Mouse (Mus musculus) midbrain, embryonic 15.5 days (tissue): ENCODE measurements around the gene Prkch. TPM values are rescaled to one million over a fixed set of nuclear protein-coding genes. Genes with fewer than 3 reads are reported as not detected.

Source experiments
- ATAC-seq: fragments of 200-750 bp; cut with Nextera tagmentation; replicated peaks from 2 replicates; pipeline ENCODE4 v1.8.0; 2017; ENCODE audit warnings: moderate TSS enrichment
- H3K27ac ChIP-seq: fragments of 300-500 bp; sonication (generic); 2 replicates; pipeline ENCODE4 v1.5.1; 2015; ENCODE audit warnings: mild to moderate bottlenecking, inconsistent platforms
- H3K27me3 ChIP-seq: fragments of 300-500 bp; sonication (generic); replicated peaks from 2 replicates; pipeline ENCODE4 v1.6.1; 2015; ENCODE audit warnings: inconsistent platforms
- H3K36me3 ChIP-seq: fragments of 300-500 bp; sonication (generic); replicated peaks from 2 replicates; pipeline ENCODE4 v1.6.1; 2015; ENCODE audit warnings: inconsistent platforms
- H3K4me1 ChIP-seq: fragments of 300-500 bp; sonication (generic); 2 replicates; pipeline ENCODE4 v1.6.1; 2015; ENCODE audit warnings: inconsistent platforms
- H3K4me2 ChIP-seq: fragments of 300-500 bp; sonication (generic); 2 replicates; pipeline ENCODE4 v1.6.1; 2015; ENCODE audit warnings: inconsistent platforms, mild to moderate bottlenecking, moderate library complexity
- H3K4me3 ChIP-seq: fragments of 300-500 bp; sonication (generic); 2 replicates; pipeline ENCODE4 v1.5.1; 2015; ENCODE audit warnings: mild to moderate bottlenecking, inconsistent platforms
- H3K9ac ChIP-seq: fragments of 300-500 bp; sonication (generic); 2 replicates; pipeline ENCODE4 v1.6.1; 2015; ENCODE audit warnings: mild to moderate bottlenecking, inconsistent platforms
- H3K9me3 ChIP-seq: fragments of 300-500 bp; sonication (generic); 2 replicates; pipeline ENCODE4 v1.6.1; 2016; ENCODE audit warnings: inconsistent platforms
- WGBS: fragments of 180-500 bp; shearing (Covaris S2); methylation state at CpG from one replicate; pipeline ENCODE4 v1.1.7; 2015; ENCODE audit warnings: mixed read lengths; 5-methylcytosine and 5-hydroxymethylcytosine counted together
- polyA plus RNA-seq: library from polyadenylated mRNA; unstranded; fragments of >200 nt; fragmentation: Nextera tagmentation; extraction: Ambion mirVana; gene quantifications from 2 replicates; pipeline ENCODE4 v1.2.1, GENCODE M21; 2015

Gene Prkch
- polyA plus RNA-seq, 1 experiment from 2014 or later, result 10.1 TPM

- 86% methylated on average over 1 of the region's 1 CpGs for WGBS
- Histone ChIP-seq H3K36me3 (no peaks in the 10 kb centered on the region), H3K27me3 (peaks cover 5% of the 10 kb centered on the region; the same call in 1 of the 2 replicates), H3K27ac (no peak overlapping the region), H3K9ac (no peak overlapping the region), H3K4me3 (no peak overlapping the region), H3K4me1 (peaks cover 10% of the 10 kb centered on the region), H3K9me3 (0 out of 2 replicates have a peak, but pooled peaks cover 3% of the 10 kb centered on the region), H3K4me2 (no peak overlapping the region)
- ATAC-seq, result no peak
Measured at GRCm38 (mm10) chr12:73727046-73727445, 142.4 kb downstream of the Prkch start.

GRCm38 (mm10) chr12:73730603-73731002 is 146.0 kb downstream of the Prkch start:
- no peak for ATAC-seq
- H3K4me2 ChIP-seq, result no peak overlapping the region
- no peak overlapping the region for H3K27ac ChIP-seq
- 13% methylated on average over 4 of the region's 4 CpGs for WGBS
- H3K4me1 ChIP-seq, result peaks cover 17% of the 10 kb centered on the region
- no peaks in the 10 kb centered on the region for H3K9me3 ChIP-seq
- H3K36me3 ChIP-seq, result no peaks in the 10 kb centered on the region
- H3K27me3 ChIP-seq, result peaks cover 5% of the 10 kb centered on the region; the same call in 1 of the 2 replicates
- H3K9ac ChIP-seq, result no peak overlapping the region
- no peak overlapping the region for H3K4me3 ChIP-seq

- peaks cover 17% of the 10 kb centered on the region for H3K4me1 ChIP-seq
- no peaks in the 10 kb centered on the region for H3K36me3 ChIP-seq
- H3K4me3 ChIP-seq, result no peak overlapping the region
- no peak overlapping the region for H3K27ac ChIP-seq
- ATAC-seq, result no peak
- no peaks in the 10 kb centered on the region for H3K9me3 ChIP-seq
- no peak overlapping the region for H3K4me2 ChIP-seq
- WGBS, result 59% methylated on average over 5 of the region's 5 CpGs
- H3K9ac ChIP-seq, result no peak overlapping the region
- H3K27me3 ChIP-seq, result peaks cover 5% of the 10 kb centered on the region; the same call in 1 of the 2 replicates
Measured at GRCm38 (mm10) chr12:73731093-73731492, 146.5 kb downstream of the Prkch start.

GRCm38 (mm10) chr12:73731848-73732540 is 147.4 kb downstream of the Prkch start:
- Histone ChIP-seq H3K9me3 (no peaks in the 10 kb centered on the region), H3K27ac (peak overlapping the region; percentile 31; the same call in 1 of the 2 replicates), H3K4me1 (peaks cover 17% of the 10 kb centered on the region), H3K9ac (no peak overlapping the region; the same call in 1 of the 2 replicates), H3K27me3 (peaks cover 5% of the 10 kb centered on the region; the same call in 1 of the 2 replicates), H3K4me3 (no peak overlapping the region), H3K4me2 (peak overlapping the region; percentile 3; the same call in 1 of the 2 replicates), H3K36me3 (no peaks in the 10 kb centered on the region)
- ATAC-seq, result peak; percentile 82
- WGBS, result 41% methylated on average over 17 of the region's 17 CpGs

GRCm38 (mm10) chr12:73732862-73733261 is 148.3 kb downstream of the Prkch start:
- H3K36me3 ChIP-seq, result no peaks in the 10 kb centered on the region
- H3K4me3 ChIP-seq, result no peak overlapping the region
- no peak overlapping the region for H3K4me2 ChIP-seq
- H3K27ac ChIP-seq, result 0 out of 2 replicates have a peak overlapping the region, but pooled peaks have one; percentile 31
- ATAC-seq, result no peak
- H3K9me3 ChIP-seq, result no peaks in the 10 kb centered on the region
- peaks cover 17% of the 10 kb centered on the region for H3K4me1 ChIP-seq
- H3K27me3 ChIP-seq, result peaks cover 5% of the 10 kb centered on the region; the same call in 1 of the 2 replicates
- no peak overlapping the region for H3K9ac ChIP-seq
- 79% methylated on average over 7 of the region's 7 CpGs for WGBS

- Histone ChIP-seq H3K27me3 (no peaks in the 10 kb centered on the region), H3K4me3 (no peak overlapping the region), H3K4me1 (peaks cover 8% of the 10 kb centered on the region), H3K36me3 (no peaks in the 10 kb centered on the region), H3K9ac (no peak overlapping the region), H3K4me2 (no peak overlapping the region), H3K27ac (no peak overlapping the region), H3K9me3 (no peaks in the 10 kb centered on the region)
- no peak for ATAC-seq
- 94% methylated on average over 3 of the region's 3 CpGs for WGBS
Measured at GRCm38 (mm10) chr12:73736931-73737330, 152.3 kb downstream of the Prkch start.

GRCm38 (mm10) chr12:73739611-73740219 is 155.1 kb downstream of the Prkch start:
- Histone ChIP-seq H3K4me3 (no peak overlapping the region), H3K4me2 (no peak overlapping the region), H3K27me3 (no peaks in the 10 kb centered on the region), H3K9me3 (no peaks in the 10 kb centered on the region), H3K4me1 (no peaks in the 10 kb centered on the region), H3K27ac (no peak overlapping the region), H3K36me3 (no peaks in the 10 kb centered on the region), H3K9ac (no peak overlapping the region)
- ATAC-seq, result no peak
- WGBS, result 90% methylated on average over 6 of the region's 6 CpGs

GRCm38 (mm10) chr12:73742577-73742976 is 158.0 kb downstream of the Prkch start:
- H3K4me1 ChIP-seq, result no peaks in the 10 kb centered on the region
- H3K4me2 ChIP-seq, result no peak overlapping the region
- ATAC-seq, result no peak
- no peaks in the 10 kb centered on the region for H3K9me3 ChIP-seq
- no peak overlapping the region for H3K27ac ChIP-seq
- H3K36me3 ChIP-seq, result no peaks in the 10 kb centered on the region
- 78% methylated on average over 3 of the region's 3 CpGs for WGBS
- H3K4me3 ChIP-seq, result no peak overlapping the region
- no peaks in the 10 kb centered on the region for H3K27me3 ChIP-seq
- H3K9ac ChIP-seq, result no peak overlapping the region

GRCm38 (mm10) chr12:73743087-73743486 is 158.5 kb downstream of the Prkch start:
- no peak for ATAC-seq
- no peaks in the 10 kb centered on the region for H3K4me1 ChIP-seq
- H3K9ac ChIP-seq, result no peak overlapping the region
- H3K4me2 ChIP-seq, result no peak overlapping the region
- no peaks in the 10 kb centered on the region for H3K9me3 ChIP-seq
- no peak overlapping the region for H3K27ac ChIP-seq
- H3K4me3 ChIP-seq, result no peak overlapping the region
- H3K36me3 ChIP-seq, result no peaks in the 10 kb centered on the region
- no peaks in the 10 kb centered on the region for H3K27me3 ChIP-seq

GRCm38 (mm10) chr12:73746072-73746471 is 161.5 kb downstream of the Prkch start:
- H3K27me3 ChIP-seq, result no peaks in the 10 kb centered on the region
- no peak overlapping the region for H3K27ac ChIP-seq
- H3K9me3 ChIP-seq, result no peaks in the 10 kb centered on the region
- no peaks in the 10 kb centered on the region for H3K4me1 ChIP-seq
- no peaks in the 10 kb centered on the region for H3K36me3 ChIP-seq
- ATAC-seq, result no peak
- H3K4me2 ChIP-seq, result no peak overlapping the region
- no peak overlapping the region for H3K9ac ChIP-seq
- WGBS, result 91% methylated on average over 6 of the region's 6 CpGs
- H3K4me3 ChIP-seq, result no peak overlapping the region

GRCm38 (mm10) chr12:73748373-73748772 is 163.8 kb downstream of the Prkch start:
- H3K27me3 ChIP-seq, result no peaks in the 10 kb centered on the region
- no peak overlapping the region for H3K4me3 ChIP-seq
- 90% methylated on average over 3 of the region's 3 CpGs for WGBS
- no peaks in the 10 kb centered on the region for H3K9me3 ChIP-seq
- H3K4me2 ChIP-seq, result no peak overlapping the region
- no peak for ATAC-seq
- H3K36me3 ChIP-seq, result no peaks in the 10 kb centered on the region
- peaks cover 2% of the 10 kb centered on the region; the same call in 1 of the 2 replicates for H3K4me1 ChIP-seq
- no peak overlapping the region for H3K9ac ChIP-seq
- no peak overlapping the region for H3K27ac ChIP-seq

GRCm38 (mm10) chr12:73754476-73755150 is 170.0 kb downstream of the Prkch start:
- Histone ChIP-seq H3K27ac (no peak overlapping the region), H3K9me3 (no peaks in the 10 kb centered on the region), H3K4me2 (no peak overlapping the region), H3K9ac (no peak overlapping the region), H3K4me3 (no peak overlapping the region), H3K36me3 (no peaks in the 10 kb centered on the region), H3K4me1 (peaks cover 9% of the 10 kb centered on the region), H3K27me3 (no peaks in the 10 kb centered on the region)
- 52% methylated on average over 9 of the region's 9 CpGs for WGBS
- ATAC-seq, result no peak
